Mouse (Mus musculus) spleen, adult 18-20 months (tissue): Measurements from ENCODE around the gene Nup62.

Experiments
- DNase-seq, 2 experiments: peaks; one replicate each; pipeline ENCODE4 v3.0.0; 2022; ENCODE audit warnings: mixed read lengths in 2 of 2

The Nup62 gene

DNA sequence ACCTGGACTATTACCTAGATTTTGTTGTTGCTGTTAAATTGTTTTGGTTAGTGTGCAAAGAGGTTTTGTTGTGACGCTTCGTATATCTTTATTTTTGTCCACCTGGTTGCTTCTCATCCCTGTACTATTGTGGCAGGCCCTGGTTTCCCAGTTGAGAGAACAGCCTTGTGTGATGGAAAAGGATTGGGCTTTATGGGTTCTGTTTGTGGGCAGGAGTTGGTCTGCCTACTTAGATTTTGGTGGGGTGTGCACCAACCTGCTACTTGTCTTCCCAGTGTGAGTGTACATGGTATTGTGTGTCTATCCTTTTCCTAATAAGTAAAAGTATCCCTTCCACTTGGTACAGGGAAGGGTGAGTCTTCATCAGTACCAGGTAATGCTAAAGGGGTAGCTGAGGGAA, 3.5 kb downstream of the Nup62 start:
- no peak for DNase-seq

DNA sequence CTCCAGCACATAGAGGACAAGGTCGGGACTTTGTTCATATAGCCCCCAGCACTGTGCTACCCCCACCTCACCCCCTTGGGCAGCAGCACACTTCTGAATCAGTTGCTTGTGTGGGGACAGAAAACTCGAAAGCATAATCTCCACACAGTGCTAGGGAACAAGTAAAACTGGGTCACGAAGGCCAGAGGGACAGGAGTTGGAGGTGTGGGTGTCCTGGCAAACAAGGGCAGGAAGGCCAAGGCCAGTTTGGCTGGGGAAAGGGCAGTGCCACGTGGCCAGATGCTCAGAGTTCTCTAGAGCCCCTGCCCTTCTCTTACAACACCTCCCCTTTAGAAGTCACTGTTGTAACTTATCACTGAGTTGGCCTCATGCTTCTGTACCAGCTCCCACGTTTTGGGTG, 4.0 kb downstream of the Nup62 start:
- DNase-seq, result no peak

DNA sequence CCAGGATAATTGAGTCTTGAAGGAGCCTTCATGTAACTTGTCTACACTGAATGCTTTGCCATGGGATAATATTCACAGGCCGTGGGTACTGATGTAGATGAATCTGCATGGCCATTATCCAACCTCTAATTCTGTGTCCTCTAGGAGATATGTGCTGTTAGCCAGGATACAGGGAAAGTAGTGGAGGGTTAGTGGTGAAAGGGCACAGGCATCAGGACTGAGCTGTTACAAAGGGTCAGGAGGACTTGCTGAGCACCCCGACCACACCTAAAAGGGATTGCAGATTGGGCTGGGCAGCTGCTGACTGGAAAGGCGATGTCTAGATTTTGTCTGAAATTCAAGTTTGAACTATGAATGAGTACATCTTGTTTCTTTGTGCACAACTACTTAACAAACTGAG, 4.6 kb downstream of the Nup62 start:
- no peak for DNase-seq

DNA sequence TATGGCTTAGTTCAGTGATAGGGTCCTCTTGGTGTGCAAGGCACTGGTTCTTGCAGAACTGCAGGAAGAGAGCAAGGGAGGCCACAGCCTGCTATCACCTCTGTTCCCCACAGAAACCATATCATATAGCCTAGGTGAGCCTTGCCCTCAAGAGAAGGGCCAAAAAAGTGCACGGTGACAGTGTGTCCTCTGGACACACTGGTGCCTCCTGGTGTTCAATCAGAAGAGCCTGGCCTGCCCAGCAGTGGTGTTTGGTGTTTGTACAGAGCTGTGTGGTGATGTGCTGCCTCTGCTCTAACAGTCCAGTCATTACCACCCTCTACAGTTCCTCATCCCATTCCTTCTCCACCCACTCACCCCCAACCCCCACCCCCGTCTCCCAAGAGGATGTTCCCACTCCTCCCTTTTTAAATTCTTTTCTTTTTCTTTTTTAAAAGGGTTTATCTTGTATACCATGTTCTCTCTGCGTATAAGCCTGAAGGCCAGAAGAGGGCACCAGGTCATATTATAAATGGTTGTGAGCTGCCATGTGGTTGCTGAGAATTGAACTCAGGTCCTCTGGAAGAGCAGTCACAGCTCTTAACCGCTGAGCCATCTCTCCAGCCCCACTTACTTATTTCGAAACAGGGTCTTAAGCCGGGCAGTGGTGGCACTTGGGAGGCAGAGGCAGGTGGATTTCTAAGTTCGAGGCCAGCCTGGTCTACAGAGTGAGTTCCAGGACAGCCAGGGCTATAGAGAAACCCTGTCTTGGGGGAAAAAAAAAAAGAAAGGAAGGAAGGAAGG, 6.0 kb downstream of the Nup62 start:
- no peak for DNase-seq

DNA sequence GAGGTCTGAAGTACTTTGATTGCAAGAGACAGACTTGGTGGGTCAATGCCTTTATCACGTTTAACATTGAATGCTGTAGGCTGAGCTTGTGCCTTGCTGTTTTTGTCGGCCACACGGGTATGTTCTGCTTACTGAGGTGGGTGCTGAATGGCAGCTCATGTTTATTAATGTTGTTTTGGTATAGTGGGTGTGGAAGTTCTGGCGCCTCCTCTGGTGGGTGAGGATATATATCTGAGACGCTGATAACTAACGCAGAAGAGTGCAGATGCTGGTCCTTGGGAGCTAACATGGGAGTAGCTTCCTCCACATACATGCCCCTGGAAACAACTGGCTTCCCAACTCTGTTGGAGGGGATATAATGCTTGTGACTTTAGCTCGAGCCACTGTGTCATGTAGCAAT, 7.5 kb downstream of the Nup62 start:
- DNase-seq, result peak in 1 of 2 experiments; percentile 3

DNA sequence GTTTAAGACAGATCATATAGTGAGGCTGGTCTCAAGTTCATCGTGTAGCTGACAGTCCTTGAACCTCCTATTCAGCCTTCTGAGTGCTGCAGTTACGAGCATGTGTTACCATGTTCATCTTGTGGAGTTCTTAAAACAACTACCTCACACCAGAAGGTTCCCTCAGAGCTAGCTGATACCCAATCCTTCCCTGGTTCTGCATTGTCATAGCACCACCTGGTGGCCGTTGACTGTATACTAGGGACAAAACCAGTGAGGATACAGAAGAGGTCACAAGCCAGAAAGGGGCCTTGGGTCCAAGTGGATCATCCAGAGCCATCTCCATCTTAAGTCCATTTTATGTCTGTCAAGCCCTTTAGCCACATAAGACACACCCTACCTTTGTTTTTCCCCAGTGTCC, 9.0 kb downstream of the Nup62 start:
- DNase-seq, result peak; percentile 63 to 83

DNA sequence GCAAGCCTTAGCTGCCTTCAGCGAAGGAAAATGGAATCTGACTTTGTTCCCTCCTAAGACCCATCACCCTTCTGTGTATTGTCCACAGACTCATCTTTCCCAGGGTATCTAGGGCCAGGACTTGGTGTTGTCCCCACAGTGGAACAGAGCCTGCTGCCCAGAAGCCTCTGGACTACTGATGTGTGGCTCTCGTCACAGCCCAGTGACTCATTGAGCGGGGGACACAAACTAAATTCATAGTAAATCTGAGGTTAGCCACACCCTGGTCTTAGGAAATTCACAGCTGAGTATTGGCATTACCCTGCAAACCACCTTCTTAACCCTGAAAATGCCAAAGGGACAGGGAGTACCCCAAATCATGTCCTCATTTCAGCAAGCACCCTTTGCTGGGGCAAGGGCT, 10.9 kb downstream of the Nup62 start:
- no peak for DNase-seq

DNA sequence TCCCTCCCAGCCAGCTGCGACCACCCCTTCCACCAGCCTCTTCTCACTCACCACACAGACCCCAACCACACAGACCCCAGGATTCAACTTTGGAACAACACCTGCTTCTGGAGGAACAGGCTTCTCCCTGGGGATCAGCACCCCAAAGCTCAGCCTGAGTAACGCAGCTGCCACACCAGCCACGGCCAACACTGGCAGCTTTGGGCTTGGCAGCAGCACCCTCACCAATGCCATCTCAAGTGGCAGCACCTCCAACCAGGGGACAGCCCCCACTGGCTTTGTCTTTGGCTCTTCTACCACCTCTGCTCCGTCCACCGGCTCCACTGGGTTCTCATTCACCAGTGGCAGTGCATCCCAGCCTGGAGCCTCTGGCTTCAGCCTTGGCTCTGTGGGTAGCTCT, 12.8 kb downstream of the Nup62 start:
- no peak for DNase-seq

DNA sequence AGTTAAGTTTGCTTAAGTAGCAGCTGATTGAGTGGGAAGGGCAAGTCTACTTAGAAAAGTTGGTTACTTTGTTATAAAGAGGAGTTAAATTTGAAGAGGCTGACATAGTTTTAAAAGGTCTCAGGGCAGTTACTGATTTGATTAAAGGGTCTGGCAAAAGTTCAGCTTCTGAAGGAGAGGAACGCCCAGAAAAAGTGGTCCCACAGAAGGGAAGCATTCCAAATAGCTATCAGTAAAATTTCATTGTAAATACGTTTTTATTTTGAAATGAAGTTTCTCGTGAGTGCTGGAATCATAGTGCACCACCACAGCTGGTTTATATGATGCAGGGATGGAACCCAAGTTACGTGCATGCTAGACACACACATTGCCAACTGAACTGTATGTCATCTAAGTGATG, 16.9 kb downstream of the Nup62 start:
- DNase-seq, result no peak

DNA sequence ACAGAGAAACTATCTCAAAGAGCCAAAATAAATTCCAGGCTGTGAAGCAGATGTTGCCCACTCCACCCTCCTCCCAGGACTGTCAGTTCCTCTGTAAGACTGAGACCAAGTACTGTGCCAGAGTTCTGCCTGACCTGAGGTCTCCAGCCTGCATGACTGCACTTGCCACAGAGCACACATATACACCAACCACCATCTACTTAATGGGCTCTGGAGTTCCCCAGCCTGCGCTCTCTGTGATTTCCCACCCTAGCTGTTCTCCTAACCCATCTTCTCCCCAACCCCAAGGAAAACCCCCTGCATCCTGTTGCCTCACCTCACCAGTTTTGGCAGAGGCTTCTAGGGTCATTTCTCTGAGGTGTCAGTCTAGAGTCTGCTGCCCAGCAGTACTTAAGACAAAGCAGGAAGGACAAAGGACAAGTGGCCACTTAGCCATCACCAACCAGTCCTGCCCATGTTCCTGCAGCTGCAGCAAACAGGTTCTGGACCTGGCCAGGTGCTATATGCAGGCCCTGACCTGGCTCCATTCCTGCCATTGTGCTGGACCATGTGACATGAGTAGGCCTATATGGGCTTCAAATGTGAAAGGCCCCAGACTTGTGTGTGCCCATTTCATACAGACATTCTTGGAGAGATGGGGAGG, 19.6 kb downstream of the Nup62 start:
- peak in 1 of 2 experiments; percentile 38 for DNase-seq

DNA sequence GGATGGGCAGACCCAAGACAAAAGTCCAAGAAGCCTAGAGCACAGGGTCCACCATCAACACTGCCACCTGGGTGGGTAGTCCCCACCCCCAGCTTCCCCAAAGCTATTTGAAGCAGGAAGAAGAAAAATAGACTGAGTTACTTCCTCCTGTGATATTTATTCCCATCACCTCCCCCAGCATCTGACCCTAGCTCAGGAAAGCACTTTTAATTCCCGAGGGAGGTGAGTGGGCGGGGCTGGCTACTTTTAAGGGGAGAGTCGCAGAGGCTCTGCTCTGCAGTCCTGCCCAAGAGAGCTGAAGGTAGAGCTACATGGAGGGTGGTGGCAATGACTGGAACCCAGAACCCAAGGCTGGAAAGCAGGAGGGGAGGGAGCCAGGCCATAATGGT, 20.1 kb downstream of the Nup62 start:
- peak; percentile 85 to 90 for DNase-seq

DNA sequence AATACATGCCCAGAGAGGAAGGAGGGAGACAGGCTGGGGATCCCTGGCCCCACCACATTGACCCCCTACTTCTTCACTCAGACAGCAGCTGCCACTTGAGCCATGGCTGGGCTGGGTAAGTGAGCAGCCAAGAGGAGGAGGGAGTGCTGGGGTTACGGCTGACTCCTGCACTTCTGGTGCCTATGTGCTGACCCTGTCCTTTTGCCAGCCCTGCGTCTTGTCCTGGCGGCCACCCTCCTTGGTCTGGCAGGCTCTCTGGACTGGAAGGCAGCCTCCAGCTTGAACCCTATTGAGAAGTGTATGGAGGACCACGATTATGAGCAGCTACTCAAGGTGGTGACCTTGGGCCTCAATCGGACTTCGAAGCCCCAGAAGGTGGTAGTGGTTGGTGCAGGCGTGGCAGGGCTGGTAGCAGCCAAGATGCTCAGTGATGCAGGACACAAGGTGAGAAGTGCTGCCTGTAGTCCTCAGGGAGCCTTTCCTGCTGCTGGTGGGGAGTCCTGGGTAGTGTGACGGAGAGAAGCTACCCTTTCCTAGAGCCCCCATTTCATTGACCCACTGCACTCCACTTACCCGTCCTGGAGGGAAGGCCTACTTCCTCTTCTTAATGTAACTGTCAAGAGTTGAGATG, 20.6 kb downstream of the Nup62 start:
- no peak for DNase-seq

DNA sequence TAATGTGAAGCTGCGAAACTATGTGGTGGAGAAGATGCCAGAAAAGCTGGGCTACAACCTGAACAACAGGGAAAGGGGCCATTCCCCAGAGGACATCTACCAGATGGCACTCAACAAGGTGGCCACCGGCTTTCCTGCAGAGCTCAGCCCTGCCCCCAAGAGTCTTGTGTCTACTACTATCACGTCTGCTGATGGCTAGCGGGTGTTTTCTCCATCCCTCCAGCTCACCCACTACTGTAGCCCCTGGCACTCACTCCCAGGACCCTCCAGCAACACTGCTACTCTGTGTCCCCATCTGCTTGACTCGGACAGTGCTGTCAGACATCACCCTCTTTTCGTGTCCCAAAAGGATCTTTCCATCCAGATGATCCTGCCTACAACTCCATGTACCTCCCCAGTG, 22.2 kb downstream of the Nup62 start:
- DNase-seq, result no peak

DNA sequence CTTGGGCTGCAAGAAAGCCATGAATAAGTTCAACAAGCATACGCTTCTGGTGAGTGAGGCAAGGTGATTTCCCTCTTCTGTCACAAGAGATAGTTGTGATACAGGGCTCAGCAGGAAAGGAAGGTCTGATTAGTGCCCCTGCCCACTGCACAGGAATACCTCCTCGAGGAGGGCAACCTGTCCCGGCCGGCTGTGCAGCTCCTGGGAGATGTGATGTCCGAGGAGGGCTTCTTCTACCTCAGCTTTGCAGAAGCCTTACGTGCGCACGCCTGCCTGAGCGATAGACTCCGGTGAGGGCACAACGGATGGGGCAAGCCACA, 23.2 kb downstream of the Nup62 start:
- no peak for DNase-seq

DNA sequence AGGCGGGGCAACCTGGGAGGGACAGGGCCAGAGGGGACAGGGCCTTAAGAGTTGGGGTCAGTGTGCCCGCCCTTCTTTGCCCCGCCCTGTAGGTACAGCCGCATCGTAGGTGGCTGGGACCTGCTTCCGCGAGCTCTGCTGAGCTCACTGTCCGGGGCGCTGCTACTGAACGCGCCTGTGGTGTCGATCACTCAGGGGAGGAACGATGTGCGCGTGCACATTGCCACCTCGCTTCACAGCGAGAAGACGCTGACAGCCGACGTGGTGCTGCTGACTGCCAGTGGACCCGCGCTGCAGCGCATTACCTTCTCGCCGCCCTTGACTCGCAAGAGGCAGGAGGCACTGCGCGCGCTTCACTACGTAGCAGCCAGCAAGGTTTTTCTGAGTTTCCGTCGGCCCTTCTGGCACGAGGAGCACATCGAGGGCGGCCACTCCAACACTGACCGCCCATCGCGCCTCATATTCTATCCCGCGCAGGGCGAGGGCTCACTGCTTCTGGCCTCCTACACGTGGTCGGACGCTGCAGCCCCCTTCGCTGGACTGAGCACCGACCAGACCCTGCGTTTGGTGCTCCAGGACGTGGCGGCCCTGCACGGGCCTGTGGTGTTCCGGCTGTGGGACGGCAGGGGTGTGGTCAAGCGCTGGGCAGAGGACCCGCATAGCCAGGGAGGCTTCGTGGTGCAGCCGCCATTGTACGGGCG, 23.8 kb downstream of the Nup62 start:
- DNase-seq, result peak; percentile 71 to 80

DNA sequence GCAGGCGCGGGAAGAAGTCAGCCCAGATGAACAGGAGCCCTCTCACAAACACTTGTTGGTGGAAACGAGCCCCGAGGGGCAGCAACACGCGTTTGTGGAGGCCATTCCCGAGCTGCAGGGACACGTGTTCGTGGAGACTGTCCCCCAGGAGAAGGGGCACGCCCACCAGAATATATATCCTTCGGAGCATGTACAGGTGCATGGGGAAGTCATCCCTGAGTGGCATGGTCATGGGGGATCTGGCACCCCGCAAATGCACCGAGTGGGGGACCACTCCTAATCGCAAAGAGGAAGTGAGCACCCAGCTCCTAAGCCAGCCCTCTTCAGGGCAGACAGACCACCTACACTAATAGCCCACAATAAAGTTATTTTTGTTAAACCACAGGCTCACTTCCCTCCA, 24.5 kb downstream of the Nup62 start:
- DNase-seq, result peak in 1 of 2 experiments; percentile 42

DNA sequence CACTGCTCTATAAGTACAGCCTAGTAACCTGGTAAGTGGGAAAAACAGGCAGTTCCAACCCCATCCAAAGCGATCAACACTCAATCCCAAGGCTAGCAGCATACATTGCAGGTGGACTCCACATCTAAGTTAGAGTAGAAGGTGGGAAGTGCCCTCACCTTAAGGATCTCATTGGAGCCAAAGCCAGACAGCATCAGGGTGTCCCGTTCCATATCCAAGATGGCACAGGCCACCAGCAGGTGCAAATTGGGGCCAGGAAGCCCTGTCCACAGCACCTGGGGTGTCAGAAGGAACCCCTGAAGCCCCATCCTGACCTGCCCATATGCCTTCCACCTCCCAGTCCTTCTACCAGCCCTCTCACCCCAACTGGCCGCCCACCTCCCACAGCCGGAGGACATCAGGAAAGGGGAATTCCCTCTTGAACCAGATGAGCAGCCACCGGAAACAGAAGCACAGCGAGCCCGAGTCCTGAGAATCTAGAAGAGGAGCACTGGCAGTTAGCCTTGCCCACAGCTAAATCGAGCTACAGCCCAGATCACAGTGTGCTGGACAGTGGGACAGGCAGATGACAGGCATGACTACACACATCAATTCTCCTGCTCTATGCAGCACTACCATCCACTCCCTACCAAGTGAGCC, 26.1 kb downstream of the Nup62 start:
- DNase-seq, result no peak

DNA sequence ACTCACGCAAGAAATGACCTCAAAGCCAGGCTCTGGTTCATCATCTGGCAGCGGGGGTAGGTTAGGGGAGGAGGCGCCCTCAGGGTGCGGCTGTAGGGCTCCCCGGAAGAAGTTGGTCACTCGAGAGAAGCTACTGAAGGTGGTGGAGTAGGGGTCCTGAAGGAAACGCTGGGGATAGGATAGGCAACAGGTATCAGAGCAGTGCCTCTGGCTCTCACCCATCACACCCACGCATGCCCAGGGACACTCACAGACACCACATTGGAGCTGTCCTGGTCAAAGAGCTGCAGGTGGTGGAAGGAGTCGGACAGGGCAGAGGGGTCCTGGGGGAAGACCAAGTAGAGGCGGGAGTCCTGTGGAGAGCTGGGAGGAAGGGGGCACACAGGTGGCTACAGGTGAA, 29.1 kb downstream of the Nup62 start:
- DNase-seq, result no peak

DNA sequence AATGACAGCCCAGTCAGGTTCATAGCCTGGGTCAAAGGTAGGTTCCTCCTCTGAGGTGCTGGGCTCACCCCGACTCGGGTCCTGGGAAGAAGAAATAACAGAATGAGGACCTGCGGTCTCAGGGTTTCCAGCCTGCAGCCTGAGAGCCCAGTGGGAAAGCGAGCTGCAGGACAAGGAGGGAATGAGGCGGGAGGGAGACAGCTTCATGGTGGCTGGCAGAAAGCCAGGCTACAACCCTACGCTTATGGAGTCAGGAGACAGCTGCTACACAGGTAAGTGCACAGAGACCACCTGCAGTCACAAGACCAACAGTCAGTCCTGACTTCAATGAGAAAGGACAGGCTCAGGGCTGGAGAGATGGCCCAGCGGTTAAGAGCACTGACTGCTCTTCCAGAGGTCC, 30.9 kb downstream of the Nup62 start:
- DNase-seq, result no peak

DNA sequence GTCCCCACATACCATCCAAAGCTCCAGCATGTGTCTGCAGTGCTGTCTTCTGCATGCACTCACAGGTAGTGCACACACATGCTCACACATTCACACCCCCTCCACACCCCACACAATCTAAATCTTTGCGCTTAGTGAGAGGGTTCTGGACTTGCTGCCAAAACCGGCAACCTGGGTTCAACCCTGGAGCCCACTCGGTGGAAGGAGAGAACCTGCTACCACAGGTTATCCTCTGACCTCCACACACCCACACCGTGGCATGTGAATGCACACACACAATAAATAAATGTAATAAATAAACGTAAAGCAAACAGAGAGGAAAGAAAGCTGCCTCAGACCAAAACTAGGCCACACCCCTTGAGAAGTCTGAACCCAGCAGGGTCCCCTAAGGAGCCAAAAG, 31.9 kb downstream of the Nup62 start:
- no peak for DNase-seq

DNA sequence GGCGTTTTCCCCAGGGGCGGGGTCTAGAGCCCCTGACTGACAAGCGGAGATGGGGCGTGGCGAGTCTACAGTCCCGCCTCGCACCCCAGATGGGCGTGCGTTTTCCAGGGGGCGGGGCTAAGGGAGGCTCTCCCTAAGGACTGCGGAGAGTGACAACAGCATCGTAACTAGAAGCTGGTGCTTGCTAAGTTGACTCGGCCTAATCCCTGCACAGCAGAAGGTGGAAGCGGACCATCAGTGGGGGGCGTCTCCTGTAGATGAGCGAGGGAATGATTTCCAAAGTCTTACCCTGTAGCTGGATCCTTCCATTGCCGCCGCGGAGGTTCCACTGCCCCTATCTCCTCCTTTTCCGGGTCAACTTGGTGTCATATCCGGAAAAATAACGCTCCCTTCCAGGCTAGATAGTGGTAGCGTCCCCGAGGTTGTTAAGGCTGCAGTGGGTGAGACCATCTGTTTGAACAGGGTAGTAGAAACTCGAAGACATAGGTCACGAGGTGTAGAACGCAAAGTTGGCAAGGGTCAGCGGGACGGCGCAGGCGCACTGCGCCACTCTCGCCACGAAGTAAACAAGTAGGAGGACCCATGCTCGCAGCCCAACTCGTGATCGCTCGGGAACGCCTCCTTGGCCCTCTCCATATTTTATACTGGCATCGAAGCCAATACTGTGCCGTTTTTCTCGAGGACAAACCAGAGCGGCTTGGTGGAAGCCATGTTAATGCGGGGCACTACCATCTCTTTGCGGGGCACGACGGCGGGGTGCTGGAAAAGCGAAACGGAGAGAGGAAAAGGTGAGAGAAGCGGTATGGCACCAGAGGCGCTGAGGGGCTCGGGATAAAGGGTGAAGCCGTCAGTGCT, 32.9 kb downstream of the Nup62 start, which contains the start of the genes Akt1s1 and Tbc1d17:
Gene Akt1s1, plus strand, starts transcription at position 431 of the 855 bp plus-strand sequence.
Gene Tbc1d17, minus strand, starts transcription at position 519 of the 855 bp plus-strand sequence.
- peak; percentile 95 to 98 for DNase-seq
